Mouse (Mus musculus) left cerebral cortex, postnatal 25 days (tissue): ENCODE data around the gene Spi1. TPM values are rescaled to one million over a fixed set of nuclear protein-coding genes. Genes with fewer than 3 reads are reported as not detected.
A peak's percentile ranks its signal among the peaks of the same experiment; 100 is the strongest.
"Not testable (repeated sequence)": the region's sequence is repeated elsewhere in the genome, so short reads cannot be mapped to it uniquely, and the experiment has no call there.

Experiments used
- DNase-seq, 2 experiments: peaks; one replicate each; pipeline ENCODE4 v3.0.0; 2022; ENCODE audit warnings: low spot score in 2 of 2, mixed read lengths in 1 of 2
- intact Hi-C: fragments of 180-260 bp; cut with DNase I; formaldehyde crosslinking; loops from one replicate; pipeline ENCODE4 v1.15.1; 2025
- total RNA-seq, 2 experiments: library from RNA; stranded (reverse); gene quantifications; 2 replicates each; pipeline ENCODE4 v1.2.3; 2021

Spi1 gene
- total RNA-seq, 2 experiments from 2014 or later = 3.0 to 5.3 TPM

DNA sequence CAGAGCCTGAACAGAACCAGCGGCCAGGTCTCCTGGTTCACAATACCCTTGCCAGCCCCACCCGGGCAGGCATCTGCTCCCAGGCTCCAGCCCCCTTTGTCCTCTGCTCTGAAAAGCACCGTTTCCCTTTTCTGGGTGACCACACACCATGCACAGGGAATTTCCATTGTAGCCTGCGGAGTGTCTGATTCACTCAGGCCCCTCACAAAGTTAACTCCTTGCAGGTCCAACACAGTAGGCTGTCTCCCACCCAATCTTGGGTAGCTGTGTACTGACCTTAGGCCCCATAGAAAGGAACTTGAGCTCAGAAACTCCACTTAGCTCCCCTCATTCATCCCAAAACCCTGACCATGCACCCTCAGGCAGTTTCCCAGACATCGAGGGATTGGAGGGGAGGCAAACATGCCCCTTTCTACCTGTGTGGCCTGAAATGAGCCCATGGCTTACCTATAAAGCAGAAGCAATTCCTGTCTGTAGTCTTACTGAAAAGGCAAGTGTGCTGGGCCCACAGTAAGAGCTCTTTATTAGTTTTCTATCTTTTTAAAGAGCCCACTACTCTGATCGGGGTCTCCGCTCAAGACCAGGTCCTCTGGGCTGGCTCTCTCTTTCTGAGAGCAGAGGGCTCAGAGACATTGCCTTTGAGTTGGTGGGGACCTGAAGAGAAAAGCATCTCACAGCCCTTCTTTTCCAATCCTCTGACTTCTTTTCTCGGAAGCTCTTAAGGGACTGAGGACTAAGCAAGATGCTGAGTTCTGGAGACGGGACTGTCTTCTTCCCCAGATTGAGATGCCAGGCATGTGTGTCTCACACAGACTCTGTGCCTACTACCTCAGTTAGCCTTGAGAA lies 4.4 kb downstream of the Spi1 start:
- intact Hi-C loops = no loop called here
- DNase-seq = no peak

DNA sequence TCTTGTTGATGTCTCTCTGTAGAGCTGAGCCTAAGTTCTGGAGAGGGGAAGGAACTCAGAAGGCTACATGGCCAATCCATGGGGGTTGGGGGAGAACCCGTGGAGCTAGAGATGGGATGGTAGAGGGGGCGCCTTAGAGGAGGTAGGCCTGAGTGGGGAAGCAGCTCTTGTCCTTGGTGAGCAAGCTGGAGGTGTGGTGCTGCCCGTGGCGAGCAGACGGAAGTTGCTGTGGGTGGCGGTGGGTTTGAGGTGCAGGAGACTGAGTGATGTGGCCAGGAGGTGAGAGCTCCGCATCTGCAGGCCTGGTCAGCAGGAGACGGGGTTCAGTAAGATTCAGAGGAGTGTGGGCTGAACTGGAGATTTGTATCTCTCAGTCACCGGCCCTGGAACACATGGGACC lies 5.3 kb downstream of the Spi1 start:
- DNase-seq = no peak
- intact Hi-C loops = no loop called here

DNA sequence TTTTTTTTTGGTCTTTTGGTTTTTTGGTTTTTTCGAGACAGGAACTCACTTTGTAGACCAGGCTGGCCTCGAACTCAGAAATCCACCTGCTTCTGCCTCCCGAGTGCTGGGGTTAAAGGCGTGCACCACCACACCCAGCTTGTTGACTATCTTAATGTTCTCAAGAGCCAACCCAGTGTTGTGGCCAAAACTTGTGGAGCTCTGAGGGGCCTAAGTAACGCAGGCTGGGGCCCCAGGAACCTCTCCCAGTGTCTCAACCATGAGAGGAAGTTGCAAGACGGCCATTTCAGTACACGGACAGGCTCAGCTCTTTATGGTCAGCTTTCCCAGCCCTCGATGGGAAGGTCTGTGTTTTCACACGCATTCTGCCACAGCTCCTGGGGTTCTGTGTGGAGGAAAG lies 6.8 kb downstream of the Spi1 start:
- intact Hi-C loops = no loop called here
- no peak for DNase-seq

DNA sequence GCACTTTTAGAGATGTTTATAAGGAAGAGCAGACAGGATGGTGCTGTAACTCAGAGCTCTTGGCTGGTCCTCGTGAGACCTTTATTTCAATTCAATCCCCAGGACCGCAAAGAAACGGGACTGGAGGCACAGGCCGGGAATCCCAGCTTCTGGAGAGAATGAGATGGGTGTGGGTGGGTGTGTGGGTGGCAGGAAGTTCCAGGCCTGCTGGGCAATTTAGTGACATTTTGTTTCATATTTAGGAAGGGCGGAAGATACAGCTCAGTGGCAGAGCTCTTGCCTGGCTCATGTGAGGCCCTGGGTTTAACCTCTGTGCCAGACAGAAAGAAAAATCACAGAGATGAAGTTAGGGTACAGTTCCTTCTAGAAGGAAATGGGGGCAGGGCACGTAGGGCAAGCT lies 8.0 kb downstream of the Spi1 start:
- intact Hi-C loops = no loop called here

DNA sequence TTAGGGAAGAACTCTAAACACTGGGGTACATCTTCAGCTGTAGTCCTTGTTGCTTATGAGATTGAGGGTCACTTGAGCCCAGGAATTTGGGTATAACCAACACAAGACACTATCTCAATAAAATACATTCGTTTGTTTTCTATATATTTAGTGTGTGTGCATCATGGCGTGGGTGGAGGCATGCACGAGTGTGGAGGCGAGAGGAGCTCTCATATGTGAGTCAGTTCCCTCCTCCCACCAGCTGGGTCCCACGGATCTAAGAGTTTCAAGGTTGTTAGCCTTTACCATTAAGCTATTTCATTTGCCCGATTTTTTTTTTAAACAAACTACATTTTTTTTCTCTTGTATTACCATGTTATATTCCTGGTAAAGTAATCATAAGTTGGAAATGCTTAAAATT lies 8.6 kb downstream of the Spi1 start:
- peak; percentile 24 to 74 for DNase-seq
- intact Hi-C loops = no loop called here

More for the DNA sequence above, 8.0 kb downstream of the Spi1 start:
- DNase-seq = peak in 1 of 2 experiments; percentile 54

DNA sequence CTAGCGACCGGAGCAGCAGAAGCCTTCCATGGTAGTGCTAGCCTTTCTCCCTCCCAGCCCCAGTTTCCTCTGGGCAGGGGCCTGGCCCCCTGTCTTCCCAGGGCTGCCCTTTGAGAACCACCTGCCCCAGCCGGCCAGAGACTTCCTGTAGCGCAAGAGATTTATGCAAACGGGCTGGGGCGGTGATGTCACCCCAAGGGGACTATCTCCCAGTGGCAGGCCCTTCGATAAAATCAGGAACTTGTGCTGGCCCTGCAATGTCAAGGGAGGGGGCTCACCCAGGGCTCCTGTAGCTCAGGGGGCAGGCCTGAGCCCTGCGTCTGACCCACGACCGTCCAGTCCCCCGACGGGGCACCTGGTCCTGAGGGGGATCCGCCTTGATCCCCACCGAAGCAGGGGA lies 14.3 kb downstream of the Spi1 start:
- intact Hi-C loops = no loop called here
- peak in 1 of 2 experiments; percentile 39 for DNase-seq

DNA sequence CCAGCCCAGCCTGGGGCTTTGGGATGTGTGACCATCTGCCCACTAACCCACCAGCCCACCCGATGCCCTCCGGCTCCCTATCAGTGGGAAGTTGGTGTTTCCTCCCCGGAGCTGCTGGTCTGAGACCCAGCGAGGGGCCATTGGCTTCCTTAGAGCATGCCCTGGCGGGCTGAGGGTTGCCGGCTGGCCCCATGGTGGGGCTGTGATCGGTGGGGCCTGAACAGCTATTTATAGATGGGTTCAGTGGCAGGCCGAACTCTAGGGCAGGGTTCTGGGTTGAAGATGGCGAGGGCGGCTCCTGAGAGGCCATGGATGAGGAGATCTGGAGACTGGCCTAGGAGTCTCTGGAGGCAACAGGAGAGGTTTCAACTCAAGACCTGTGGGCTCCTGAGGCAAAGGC lies 14.8 kb downstream of the Spi1 start:
- intact Hi-C loops = no loop called here
- no peak for DNase-seq

DNA sequence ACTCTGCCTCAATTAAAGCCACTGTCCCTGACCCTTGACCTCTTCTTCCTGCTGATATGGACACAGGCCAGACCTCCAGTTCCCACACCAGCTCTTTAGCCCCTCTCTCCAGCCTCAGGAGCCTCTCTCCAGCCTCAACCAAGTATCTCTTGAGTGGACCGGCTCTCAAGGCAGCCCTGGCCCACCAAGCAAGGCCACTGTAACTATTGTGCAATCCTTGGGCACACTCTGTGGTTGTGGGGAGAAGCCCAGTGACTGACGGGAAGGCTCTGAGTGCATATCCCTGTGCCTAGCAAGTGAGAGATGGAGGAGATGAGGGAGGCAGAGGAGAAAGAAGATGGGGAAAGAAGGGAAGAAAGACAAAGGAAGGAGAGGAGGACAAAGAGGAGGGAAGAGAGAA lies 16.0 kb downstream of the Spi1 start:
- intact Hi-C loops = no loop called here
- DNase-seq = no peak

DNA sequence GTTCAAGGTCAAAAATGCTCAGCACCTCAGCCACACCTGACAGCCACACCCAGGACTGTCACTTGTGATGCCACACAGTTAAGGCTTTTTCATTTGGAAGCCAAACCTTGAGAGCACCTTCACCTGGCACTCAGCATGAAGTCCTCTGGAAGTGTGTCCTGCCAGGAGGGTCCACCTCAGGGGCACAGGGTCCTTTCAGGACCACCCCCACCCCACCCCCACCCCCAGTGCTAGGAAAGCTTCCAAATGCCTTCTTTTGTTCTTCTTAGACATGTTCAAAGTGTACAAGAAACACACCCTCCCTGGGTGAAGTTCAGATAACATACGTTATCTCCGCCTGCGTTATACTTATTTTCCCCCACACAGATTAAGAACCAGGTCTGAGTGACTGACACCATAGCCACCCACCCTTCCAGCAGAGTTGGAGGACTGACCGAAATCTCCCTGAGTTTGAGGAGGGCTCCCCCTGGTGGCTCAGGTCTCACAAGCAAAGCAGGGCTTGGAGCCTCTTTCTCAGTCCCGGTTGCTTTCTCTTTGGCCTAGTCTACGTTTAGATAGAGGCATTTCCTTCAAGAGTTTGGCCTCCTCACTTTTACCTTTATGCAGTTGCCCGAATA lies 19.0 kb downstream of the Spi1 start:
- DNase-seq = peak; percentile 81 to 92
- intact Hi-C loops = loop anchor here (1.0 kb wide), 2 partner anchors 31 to 235 kb away; partner anchors contain the start of gene Slc39a13

DNA sequence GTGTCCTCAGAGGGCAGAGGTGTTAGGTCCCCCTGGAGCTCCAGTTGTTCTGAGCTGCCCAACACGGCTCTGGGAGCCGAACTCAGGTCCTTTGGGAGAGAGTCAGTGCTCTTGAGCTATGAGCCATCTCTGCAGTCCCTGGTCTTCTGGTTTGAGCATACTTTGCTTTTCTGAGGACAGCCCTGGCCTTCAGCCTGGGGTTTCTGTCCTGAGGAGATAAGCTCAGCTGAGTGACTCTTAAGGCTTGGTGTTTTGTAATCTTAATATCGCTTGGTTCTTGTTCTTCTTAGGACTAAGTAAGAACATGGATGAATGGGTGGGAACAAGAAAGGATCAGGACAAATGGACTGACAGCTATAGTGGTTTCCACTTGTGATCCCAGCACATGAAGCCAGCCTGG lies 26.0 kb downstream of the Spi1 start:
- intact Hi-C loops = no loop called here
- no peak for DNase-seq

DNA sequence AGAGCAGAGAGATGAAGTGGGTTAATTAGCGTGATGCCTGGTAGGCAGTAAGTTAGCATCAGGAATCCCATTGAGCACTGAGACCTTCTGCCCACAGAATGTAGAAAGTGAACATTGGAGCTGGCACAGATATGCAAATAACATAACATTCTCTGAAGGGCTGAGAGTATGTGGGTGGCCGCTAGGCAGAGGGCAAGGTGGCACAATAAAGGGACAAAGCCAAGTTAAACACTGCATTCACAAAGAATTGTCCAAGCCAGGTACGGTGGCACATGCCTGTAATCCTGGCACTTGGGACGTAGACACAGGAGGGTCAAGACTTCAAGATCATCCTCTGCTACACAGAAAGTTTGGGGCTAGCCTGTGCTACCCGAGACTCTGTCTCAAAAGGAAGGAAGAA lies 27.1 kb downstream of the Spi1 start:
- intact Hi-C loops = no loop called here
- no peak for DNase-seq

DNA sequence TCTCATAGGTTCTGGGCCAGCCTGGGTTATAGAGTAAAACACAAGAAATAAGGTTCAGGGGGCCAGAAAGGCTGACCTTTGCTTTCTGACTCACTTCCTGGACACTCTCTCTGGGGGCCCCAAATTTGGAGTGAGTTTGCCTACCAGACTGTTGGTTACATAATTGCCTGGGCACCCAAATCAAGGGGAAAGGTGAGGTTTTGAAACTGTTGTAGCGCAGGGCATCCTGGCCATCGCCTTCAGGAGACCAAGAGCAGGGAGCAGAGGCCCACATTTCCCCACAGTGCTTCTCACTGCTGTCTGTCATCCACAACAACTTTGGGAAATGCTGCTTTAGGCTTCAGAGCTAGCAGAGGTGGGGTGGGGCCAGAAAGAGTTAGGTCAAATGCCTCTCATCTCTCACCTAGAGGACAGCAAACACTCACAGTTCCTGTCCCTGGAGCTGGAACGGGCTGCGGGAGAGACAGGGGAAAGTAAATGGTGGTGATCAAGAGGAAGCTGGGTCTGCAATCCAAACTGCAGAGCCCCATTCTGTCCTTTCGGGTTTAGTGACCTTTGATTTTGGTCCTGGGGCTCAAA lies 27.7 kb downstream of the Spi1 start:
- intact Hi-C loops = loop anchor here (5.0 kb wide), 1 partner anchor 372 kb away; no protein-coding TSS in a partner anchor

DNA sequence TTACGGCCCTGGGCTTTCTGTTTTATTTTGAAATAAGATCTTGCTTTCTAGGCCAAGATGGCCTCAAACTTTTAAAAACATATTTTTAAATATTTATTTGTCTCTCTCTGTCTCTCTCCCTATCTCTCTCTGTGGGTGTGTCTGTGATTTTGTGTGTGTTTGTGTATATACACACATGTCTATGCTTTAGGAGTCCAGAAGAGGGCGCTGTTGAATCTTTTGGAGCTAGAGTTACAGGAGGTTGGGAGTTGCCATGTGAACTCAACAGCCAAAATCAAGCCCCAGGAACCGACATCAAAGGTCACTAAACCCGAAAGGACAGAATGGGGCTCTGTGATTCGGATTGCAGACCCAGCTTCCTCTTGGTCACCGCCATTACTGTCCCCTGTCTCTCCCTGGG lies 28.2 kb downstream of the Spi1 start:
- no peak for DNase-seq
- intact Hi-C loops = loop anchor here (5.0 kb wide), 1 partner anchor 372 kb away; no protein-coding TSS in a partner anchor

More for the DNA sequence above, 27.7 kb downstream of the Spi1 start:
- no peak for DNase-seq

DNA sequence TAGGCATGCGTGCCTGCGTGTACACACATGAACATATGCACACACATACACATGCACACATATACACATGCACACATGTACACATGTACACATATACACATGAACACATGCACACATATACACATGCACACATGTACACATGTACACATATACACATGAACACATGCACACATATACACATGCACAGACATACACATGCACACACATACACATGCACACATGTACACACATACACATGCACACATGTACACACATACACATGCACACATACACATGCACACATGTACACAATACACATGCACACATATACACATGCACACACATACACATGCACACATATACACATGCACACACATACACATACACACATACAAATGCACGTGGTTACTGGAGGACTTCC lies 29.6 kb downstream of the Spi1 start:
- intact Hi-C loops = loop anchor here (5.0 kb wide), 1 partner anchor 370 kb away; no protein-coding TSS in a partner anchor
- not testable (repeated sequence) for DNase-seq

DNA sequence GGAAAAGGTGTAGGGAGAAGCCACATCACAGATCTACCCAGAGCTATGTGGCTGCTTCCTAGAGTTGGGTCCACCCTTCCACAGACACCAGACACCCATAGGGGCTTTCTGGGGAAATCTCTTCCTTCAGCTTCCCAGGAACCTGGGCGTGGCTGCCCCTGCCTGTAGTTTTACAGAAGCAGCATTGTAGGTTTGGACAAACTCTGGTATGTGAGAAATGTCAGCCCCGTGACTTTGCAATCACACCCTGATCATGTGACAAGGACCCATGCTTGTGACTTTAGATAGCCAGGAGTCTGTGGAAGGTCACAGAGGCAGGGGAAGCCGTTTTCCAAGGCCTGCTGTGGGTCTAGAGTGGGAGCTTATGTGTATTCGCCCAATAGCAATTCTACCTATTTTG lies 30.3 kb downstream of the Spi1 start:
- DNase-seq = no peak
- intact Hi-C loops = loop anchor here (5.0 kb wide), 1 partner anchor 370 kb away; no protein-coding TSS in a partner anchor

DNA sequence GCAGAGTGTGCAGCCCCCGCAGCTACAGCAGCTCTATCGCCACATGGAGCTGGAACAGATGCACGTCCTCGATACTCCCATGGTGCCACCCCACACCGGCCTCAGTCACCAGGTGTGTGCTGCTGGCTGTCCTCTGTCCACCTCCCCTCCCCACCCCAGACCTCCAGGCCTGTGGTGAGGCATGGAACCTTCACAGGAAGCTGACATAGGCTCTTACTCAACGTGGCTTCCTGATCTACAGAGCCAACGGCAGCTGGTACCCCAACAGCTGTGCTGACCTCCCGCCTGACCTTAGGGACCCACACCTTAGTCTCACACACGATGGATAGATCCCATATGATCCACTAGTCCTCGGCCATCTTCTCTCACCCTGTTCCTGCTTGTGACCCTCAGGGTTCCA lies 31.1 kb downstream of the Spi1 start:
- intact Hi-C loops = loop anchor here (5.0 kb wide), 1 partner anchor 369 kb away; no protein-coding TSS in a partner anchor
- DNase-seq = no peak

DNA sequence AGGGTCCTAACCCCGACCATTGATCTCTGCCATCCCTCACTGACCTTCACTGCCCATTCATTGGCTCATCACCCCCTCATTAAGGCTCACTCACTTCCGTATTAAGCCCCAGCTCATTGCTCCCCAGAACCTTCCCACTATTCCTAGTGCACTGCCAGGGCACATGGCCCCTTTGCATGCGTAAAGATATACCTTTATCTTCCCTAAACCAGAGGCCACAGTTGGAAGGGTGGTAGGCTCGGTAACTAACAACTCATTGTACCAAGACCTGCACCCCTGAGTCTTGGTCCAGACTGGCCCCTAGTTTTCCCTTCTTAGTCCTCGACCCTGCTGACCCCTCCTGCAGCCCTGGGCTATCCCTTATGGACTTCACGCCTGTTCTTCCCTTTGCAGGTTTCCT lies 31.7 kb downstream of the Spi1 start:
- intact Hi-C loops = loop anchor here (2.0 to 5.0 kb wide), 2 partner anchors 81 to 368 kb away; no protein-coding TSS in a partner anchor

DNA sequence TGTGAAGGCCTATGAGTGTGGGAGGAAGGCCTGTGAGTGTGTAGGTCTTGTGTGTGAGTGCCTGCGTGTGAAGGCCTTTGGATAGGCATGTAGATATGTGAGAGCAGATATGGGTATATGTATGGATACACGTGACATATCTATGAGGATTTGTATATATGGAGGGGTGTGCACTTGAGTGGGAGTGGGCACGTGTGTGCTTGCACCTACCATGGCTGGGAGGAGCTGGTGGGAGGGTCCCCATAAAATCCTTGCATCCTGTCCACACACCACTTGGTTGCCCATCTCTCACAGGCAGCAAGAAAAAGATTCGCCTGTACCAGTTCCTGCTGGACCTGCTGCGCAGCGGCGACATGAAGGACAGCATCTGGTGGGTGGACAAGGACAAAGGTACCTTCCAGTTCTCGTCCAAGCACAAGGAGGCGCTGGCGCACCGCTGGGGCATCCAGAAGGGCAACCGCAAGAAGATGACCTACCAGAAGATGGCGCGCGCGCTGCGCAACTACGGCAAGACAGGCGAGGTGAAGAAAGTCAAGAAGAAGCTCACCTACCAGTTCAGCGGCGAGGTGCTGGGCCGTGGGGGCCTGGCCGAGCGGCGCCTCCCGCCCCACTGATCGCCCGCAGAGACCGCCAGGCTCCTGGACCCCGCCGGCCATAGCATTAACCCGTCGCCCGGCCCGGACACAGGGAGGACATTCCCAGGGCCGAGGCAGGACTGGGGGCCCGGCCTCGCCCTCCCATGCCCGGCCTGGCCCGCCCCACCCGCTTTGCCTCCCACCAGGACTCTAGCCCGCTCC lies 32.8 kb downstream of the Spi1 start:
- intact Hi-C loops = loop anchor here (2.0 to 5.0 kb wide), 4 partner anchors 80 to 367 kb away; partner anchors contain the start of genes Arfgap2 and Ddb2
- DNase-seq = peak; percentile 90 to 97

More for the DNA sequence above, 31.7 kb downstream of the Spi1 start:
- no peak for DNase-seq

DNA sequence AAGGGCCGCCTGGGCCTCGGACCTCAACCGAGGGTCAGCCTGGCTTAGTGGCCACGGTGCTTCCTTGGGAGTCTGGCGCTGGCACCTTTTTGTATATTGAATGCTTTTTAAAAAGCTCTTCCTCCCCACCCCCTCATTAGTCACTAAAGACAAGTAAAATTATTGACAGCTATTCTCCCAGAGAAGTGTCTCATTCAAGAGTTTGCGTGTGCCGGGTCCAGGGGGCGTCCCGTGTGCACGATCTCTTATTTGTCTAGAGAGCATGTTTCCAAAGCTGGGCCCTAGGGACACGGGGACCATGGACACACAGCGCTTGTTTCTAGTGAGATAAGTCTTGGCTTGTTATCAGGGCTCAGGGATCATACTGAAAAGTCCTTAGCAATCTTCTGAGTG lies 33.4 kb downstream of the Spi1 start:
- DNase-seq = no peak
- intact Hi-C loops = loop anchor here (2.0 to 5.0 kb wide), 3 partner anchors 79 to 147 kb away; partner anchors contain the start of genes Arfgap2 and Ddb2
